Mouse (Mus musculus) stomach, postnatal 0 days (tissue): ENCODE results near the gene Psmd8.

Source experiments
- CTCF ChIP-seq: IDR thresholded peaks from 2 replicates; pipeline ENCODE4 v1.5.1; 2016; ENCODE audit warnings: antibody characterized with exemption, low read depth, mild to moderate bottlenecking, moderate library complexity
- EP300 ChIP-seq: optimal IDR thresholded peaks from 2 replicates; pipeline ENCODE3; 2016; ENCODE audit warnings: antibody characterized with exemption

DNA sequence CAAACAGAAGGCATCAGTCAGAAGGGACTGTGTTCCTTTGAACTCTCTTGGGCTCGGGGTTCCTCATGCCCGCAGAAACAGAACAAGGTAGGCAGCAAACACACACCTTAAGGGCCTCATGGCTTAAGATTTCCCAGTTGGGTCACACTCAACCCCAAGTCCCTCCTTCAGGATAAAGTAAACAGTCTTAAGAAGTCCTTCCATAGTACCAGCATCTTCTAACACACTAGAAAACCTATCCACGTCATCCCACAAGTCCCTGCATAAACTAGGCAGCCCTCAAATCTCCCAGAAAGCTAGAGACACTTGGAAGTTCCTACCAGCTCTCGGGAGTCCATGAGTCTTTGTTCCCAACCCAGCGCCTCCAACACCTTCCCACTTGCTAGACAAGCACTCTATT, 18.2 kb downstream of the Psmd8 start:
- TF ChIP-seq CTCF, result no peak
- no peak for TF ChIP-seq EP300
